Comparison of ENCODE assay signal across 12 mouse cellular contexts in genomic region chr3:37608926-37609325, GRCm38 (mm10). TPM values are rescaled to one million over a fixed set of nuclear protein-coding genes. Genes with fewer than 3 reads are reported as not detected.
A peak's percentile ranks its signal among the peaks of the same experiment; 100 is the strongest.
DNase-seq lines count a peak whose midpoint lies in the region; ATAC-seq and TF ChIP-seq lines count a peak whose summit lies in the region.
"Had no signal": no experiment of that assay in that cellular context is flagged by ENCODE, and none has a peak within 500 bp of the region (broad histone marks: within the 10 kb centered on the region; RNA-seq: fewer than 3 reads in every experiment).

No protein-coding gene starts in this region.

- no peaks in the 10 kb centered on the region for H3K9me3 ChIP-seq in ES-E14 (ENCODE audit: control insufficient read depth, insufficient read depth, low read depth, low read length)
- 0 out of 2 replicates have a peak, but pooled peaks cover 3% of the 10 kb centered on the region for H3K9me3 ChIP-seq in liver, postnatal 0 days (ENCODE audit: low read length)

- no peak overlapping the region for H3K9ac ChIP-seq in ES-E14 (ENCODE audit: insufficient read depth, low read depth, low read length, poor library complexity, severe bottlenecking)
- no peak overlapping the region for H3K9ac ChIP-seq in liver, postnatal 0 days (replicated peaks)
- H3K9ac ChIP-seq: limb, embryonic 13.5 days had no signal

- no peaks in the 10 kb centered on the region for H3K27me3 ChIP-seq in liver, postnatal 0 days (ENCODE audit: insufficient read depth, low read length)
- H3K27me3 ChIP-seq: limb, embryonic 13.5 days had no signal

- H3K4me1 ChIP-seq in ES-E14 (ENCODE audit: control insufficient read depth in 2 of 2, insufficient read depth in 2 of 2, low read length in 2 of 2, poor library complexity in 1 of 2) = no peaks in the 10 kb centered on the region
- H3K4me1 ChIP-seq in liver, postnatal 0 days (ENCODE audit: insufficient read depth) = no peaks in the 10 kb centered on the region

- in situ Hi-C loops in ES-E14 (cut with MboI; ENCODE audit: low sequenced_read_pairs in 2 of 2, unreplicated experiment in 2 of 2) = loop anchor here (25.0 kb wide), 2 partner anchors 378 to 578 kb away; no protein-coding TSS in a partner anchor

- no peak overlapping the region for H3K27ac ChIP-seq in gastrocnemius, adult 2 months
- H3K27ac ChIP-seq in ES-E14 (ENCODE audit: insufficient read depth, low read depth, low read length, poor library complexity, severe bottlenecking) = no peak overlapping the region
- H3K27ac ChIP-seq in liver, postnatal 0 days (ENCODE audit: low read depth) = no peak overlapping the region
- H3K27ac ChIP-seq: limb, embryonic 13.5 days had no signal

- no peak for ATAC-seq in liver, postnatal 0 days

- intact Hi-C loops in gastrocnemius, adult 2 months (cut with DNase I) = no loop called here

- H3K36me3 ChIP-seq in ES-E14 (ENCODE audit: control insufficient read depth, insufficient read depth, low read length, poor library complexity, severe bottlenecking) = no peaks in the 10 kb centered on the region
- no peaks in the 10 kb centered on the region for H3K36me3 ChIP-seq in liver, postnatal 0 days (replicated peaks; ENCODE audit: insufficient read depth, low read length)
- H3K36me3 ChIP-seq: limb, embryonic 13.5 days had no signal

- peak; percentile 49 for TF ChIP-seq CTCF in gastrocnemius, adult 2 months (IDR thresholded peaks at IDR 0.05)
- peak; percentile 52 for TF ChIP-seq CTCF in liver, postnatal 0 days (IDR thresholded peaks at IDR 0.05; ENCODE audit: low read depth)

- WGBS in liver, postnatal 0 days (ENCODE audit: insufficient replicate concordance) = 79% methylated on average over 4 of the region's 4 CpGs

- no peak for TF ChIP-seq EP300 in liver, postnatal 0 days (IDR thresholded peaks at IDR 0.05; ENCODE audit: low read depth)

- DNase-seq in gastrocnemius, adult 2 months = no peak
- DNase-seq in gastrocnemius, postnatal 10 days = no peak
- DNase-seq in lung, postnatal 36 days = peak; percentile 42
- DNase-seq in lung, postnatal 14 days = no peak
- peak; percentile 34 for DNase-seq in ES-E14 (ENCODE audit: low read depth, low spot score)
- no peak for DNase-seq in liver, postnatal 0 days
- DNase-seq in heart, postnatal 4 days = no peak
- DNase-seq in spleen, postnatal 4 days (ENCODE audit: low spot score in 2 of 2) = no peak
- DNase-seq: heart, postnatal 36 days; kidney, adult 18-20 months; layer of hippocampus, adult 9-11 months had no signal

- no peak overlapping the region for H3K4me2 ChIP-seq in liver, postnatal 0 days (ENCODE audit: low read depth, low read length)
- H3K4me2 ChIP-seq: limb, embryonic 13.5 days had no signal

- no peak overlapping the region for H3K4me3 ChIP-seq in gastrocnemius, adult 2 months
- H3K4me3 ChIP-seq in ES-E14 (ENCODE audit: insufficient read depth in 1 of 2, low read depth in 1 of 2, low read length in 2 of 2, poor library complexity in 1 of 2, severe bottlenecking in 1 of 2) = no peak overlapping the region
- H3K4me3 ChIP-seq in liver, postnatal 0 days (ENCODE audit: low read depth, low read length) = no peak overlapping the region
- H3K4me3 ChIP-seq: limb, embryonic 13.5 days had no signal

TF ChIP-seq in ES-E14, 5 proteins besides CTCF, POLR2A, EP300 and RAD21:
- TF ChIP-seq MAFK (IDR thresholded peaks at IDR 0.05; ENCODE audit: insufficient read depth, low read depth, low read length) (no peak), ZNF384 (IDR thresholded peaks at IDR 0.05; ENCODE audit: low read depth, low read length) (no peak), ZC3H11A (IDR thresholded peaks at IDR 0.05; ENCODE audit: borderline replicate concordance, low read depth, low read length) (peak; percentile 75)

RNA-seq across cellular contexts. Expression of gene Spry1, which starts 30.8 kb away (rescaled TPM):
- 10 to 100 TPM; 12.3 to 21.8 TPM for total RNA-seq in gastrocnemius, adult 2 months (2021)
- 10 to 100 TPM; 51.7 to 61.1 TPM for total RNA-seq in gastrocnemius, postnatal 10 days (2021)
- total RNA-seq in ES-E14 (2012; rRNA removed) = 7.1 and 9.8 TPM in 2 replicates
- polyA plus RNA-seq in liver, postnatal 0 days (2015; fragmentation: Nextera tagmentation; extraction: Ambion mirVana) = 3.7 and 4.8 TPM in 2 replicates
- total RNA-seq in heart, postnatal 4 days (2021) = 10 to 100 TPM; 39.2 to 40.0 TPM

Comparison
In these comparisons a context has a peak if more than half of its experiments do, and no peak if none do; other contexts are left out.
1. DNase-seq: peak in lung, postnatal 36 days (single experiment) and ES-E14 (single experiment); none in gastrocnemius, adult 2 months (single experiment), gastrocnemius, postnatal 10 days (single experiment), lung, postnatal 14 days (single experiment), liver, postnatal 0 days (single experiment), heart, postnatal 4 days (single experiment) and spleen, postnatal 4 days (0 of 2).